Mouse (Mus musculus) cerebellum, adult 2 months (tissue): Measurements from ENCODE around the gene Akr1b3. TPM values are rescaled to one million over a fixed set of nuclear protein-coding genes. Genes with fewer than 3 reads are reported as not detected.

Experiments
- DNase-seq, 2 experiments: peaks; one replicate each; pipeline ENCODE4 v3.0.0; 2021
- H3K27ac ChIP-seq: fragments of 200-500 bp; 2 replicates; pipeline ENCODE4 v1.5.1; 2012; ENCODE audit warnings: low read length, control low read depth, inconsistent platforms; ENCODE audit not compliant: insufficient read depth
- H3K27me3 ChIP-seq: fragments of 200-500 bp; 2 replicates; pipeline ENCODE4 v1.6.1; 2012; ENCODE audit warnings: inconsistent platforms, mild to moderate bottlenecking, low read length, moderate library complexity; ENCODE audit not compliant: control insufficient read depth, insufficient read depth
- H3K4me1 ChIP-seq: fragments of 200-500 bp; 2 replicates; pipeline ENCODE4 v1.6.1; 2011; ENCODE audit warnings: low read length; ENCODE audit not compliant: control insufficient read depth, insufficient read depth
- H3K4me3 ChIP-seq: fragments of 200-500 bp; replicated peaks from 2 replicates; pipeline ENCODE3; 2011; ENCODE audit warnings: mild to moderate bottlenecking, low read depth, low read length, control low read depth; ENCODE audit not compliant: insufficient read depth
- CTCF ChIP-seq: fragments of 200-500 bp; IDR thresholded peaks from 2 replicates; pipeline ENCODE4 v1.5.1; 2011; ENCODE audit warnings: low read depth, mild to moderate bottlenecking, control low read depth, low read length, moderate library complexity, borderline replicate concordance; ENCODE audit not compliant: insufficient read depth
- POLR2A ChIP-seq: fragments of 200-500 bp; IDR thresholded peaks from 2 replicates; pipeline ENCODE4 v1.6.1; 2011; ENCODE audit warnings: low read length, control low read depth, borderline replicate concordance; ENCODE audit not compliant: insufficient read depth
- WGBS: fragments of 180-500 bp; shearing (Covaris S2); methylation state at CpG from one replicate; pipeline ENCODE4 v1.1.7; 2018; 5-methylcytosine and 5-hydroxymethylcytosine counted together
- polyA plus RNA-seq: library from polyadenylated mRNA; depleted of rRNA; stranded (reverse); fragments of >200 nt; gene quantifications from 2 replicates; pipeline ENCODE4 v1.2.3, GENCODE M21; 2012

Akr1b3 gene
- polyA plus RNA-seq, 1 experiment, result 73.5 TPM

DNA sequence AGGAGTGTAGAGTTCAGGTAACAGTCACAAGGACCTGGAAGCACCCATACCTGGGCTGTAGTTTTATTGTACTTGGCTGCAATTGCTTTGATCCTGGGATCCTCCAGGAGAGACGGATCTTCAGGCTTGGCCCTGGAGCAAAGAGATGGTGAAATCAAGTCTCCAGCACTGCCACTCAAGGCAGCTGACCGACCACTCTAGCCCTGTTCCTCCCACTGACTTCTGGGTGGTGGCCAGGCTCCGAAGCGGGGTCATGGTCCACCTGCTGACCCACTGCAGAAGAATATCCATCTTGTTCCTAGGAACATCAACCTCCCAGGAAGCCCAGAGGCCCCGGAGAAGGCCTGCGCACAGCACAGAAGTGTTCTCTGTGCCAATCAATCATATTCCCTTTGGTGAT lies 7.8 kb downstream of the Akr1b3 start:
- Histone ChIP-seq H3K4me3 (no peak overlapping the region), H3K4me1 (no peaks in the 10 kb centered on the region), H3K27ac (no peak overlapping the region), H3K27me3 (no peaks in the 10 kb centered on the region)
- no peak for DNase-seq
- WGBS, result 81% methylated on average over 6 of the region's 6 CpGs
- TF ChIP-seq POLR2A (no peak), CTCF (no peak)

DNA sequence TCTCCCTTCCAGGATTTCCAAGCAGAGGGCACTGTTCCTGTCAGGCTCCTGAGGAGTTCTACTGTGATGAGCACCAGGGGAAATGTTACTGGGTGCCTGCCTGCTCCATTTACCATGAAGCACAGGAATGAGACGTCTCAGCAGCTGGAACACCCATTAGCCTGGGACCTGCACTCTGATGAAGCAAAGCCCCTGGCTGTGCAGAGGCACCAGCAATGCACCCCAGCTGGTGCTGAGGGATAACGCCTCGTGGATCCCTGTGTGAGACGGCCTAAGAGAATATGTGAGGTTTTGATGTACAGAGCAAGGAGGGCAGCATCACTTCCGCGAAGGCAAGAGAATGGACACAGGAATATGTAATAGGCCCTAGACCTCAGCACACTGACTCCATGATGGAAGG lies 10.5 kb downstream of the Akr1b3 start:
- Histone ChIP-seq H3K27me3 (no peaks in the 10 kb centered on the region), H3K4me1 (no peaks in the 10 kb centered on the region), H3K4me3 (no peak overlapping the region), H3K27ac (no peak overlapping the region)
- no peak for DNase-seq
- TF ChIP-seq CTCF, result no peak
- no peak for TF ChIP-seq POLR2A
- 87% methylated on average over 6 of the region's 6 CpGs for WGBS

DNA sequence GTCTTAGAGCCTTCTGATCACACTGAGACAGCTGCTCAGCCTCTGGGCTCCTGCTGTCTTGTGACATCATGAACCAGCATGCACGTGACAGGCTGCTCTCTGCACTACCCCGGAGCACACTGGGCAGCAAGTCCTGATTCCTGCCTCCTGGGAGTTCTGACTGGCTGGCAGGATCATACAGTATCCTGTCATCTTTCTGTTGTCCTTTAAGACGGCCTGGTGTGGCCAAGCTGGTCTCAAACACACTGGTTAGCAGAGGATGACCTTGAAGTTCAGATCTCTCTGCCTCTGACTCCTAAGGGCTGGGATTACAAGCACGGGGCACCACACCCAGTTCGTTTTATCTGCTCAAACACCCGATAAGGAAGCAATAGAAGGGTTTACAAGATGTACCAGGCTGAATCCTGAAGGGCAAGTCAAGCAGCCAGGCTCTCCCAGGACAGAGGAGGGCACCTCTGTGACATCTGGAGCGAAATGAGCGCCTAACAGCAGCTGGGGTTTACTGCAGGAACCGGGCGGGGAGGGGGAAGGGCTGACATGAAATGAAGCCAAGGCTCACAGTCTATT lies 12.5 kb downstream of the Akr1b3 start:
- DNase-seq, result no peak
- Histone ChIP-seq H3K27ac (no peak overlapping the region), H3K27me3 (no peaks in the 10 kb centered on the region), H3K4me1 (no peaks in the 10 kb centered on the region), H3K4me3 (no peak overlapping the region)
- 46% methylated on average over 10 of the region's 10 CpGs for WGBS
- no peak for TF ChIP-seq CTCF
- TF ChIP-seq POLR2A, result no peak

DNA sequence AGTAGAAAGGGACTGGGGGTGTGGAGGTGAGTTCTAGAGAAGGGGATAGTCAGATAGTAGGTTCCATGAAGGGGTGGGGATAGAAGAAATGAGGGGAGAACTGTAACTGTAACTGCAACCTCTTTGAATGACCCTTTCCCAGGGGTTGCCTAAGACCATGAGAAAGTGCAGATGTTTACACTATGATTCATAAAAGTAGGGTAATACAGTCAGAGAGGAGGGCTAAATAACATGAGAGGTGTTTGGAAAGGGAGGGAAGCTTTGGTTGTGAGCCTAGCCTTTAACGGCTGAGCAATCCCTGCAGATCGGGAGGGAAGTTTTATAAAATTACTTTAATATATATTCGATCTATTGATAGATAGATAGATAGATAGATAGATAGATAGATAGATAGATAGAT lies 20.2 kb downstream of the Akr1b3 start:
- Histone ChIP-seq H3K4me1 (no peaks in the 10 kb centered on the region), H3K4me3 (no peak overlapping the region), H3K27ac (no peak overlapping the region), H3K27me3 (no peaks in the 10 kb centered on the region)
- 96% methylated on average over 3 of the region's 3 CpGs for WGBS
- TF ChIP-seq CTCF (no peak), POLR2A (no peak)
- no peak for DNase-seq

DNA sequence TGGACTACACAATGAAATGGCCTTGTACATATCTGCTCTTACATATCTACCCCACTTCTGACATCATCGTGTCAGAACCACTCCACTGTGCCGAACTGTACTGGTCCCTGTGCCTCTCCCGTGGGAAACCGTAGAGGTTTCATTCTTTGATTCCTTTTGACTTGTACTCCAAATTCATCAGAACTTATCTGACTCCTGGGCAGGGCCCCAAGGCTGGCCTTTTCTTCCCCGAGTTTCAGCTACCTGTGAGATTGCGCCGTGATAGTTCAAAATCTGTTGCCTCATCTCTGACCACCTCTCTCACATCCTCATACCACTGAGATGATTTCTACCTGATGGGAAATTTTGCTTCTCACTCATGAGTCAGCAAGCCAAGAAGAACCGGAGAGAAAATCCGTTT lies 21.8 kb downstream of the Akr1b3 start:
- no peak for DNase-seq
- WGBS, result 91% methylated on average over 9 of the region's 9 CpGs
- Histone ChIP-seq H3K4me1 (no peaks in the 10 kb centered on the region), H3K4me3 (no peak overlapping the region), H3K27me3 (no peaks in the 10 kb centered on the region), H3K27ac (no peak overlapping the region)
- TF ChIP-seq POLR2A (no peak), CTCF (no peak)

DNA sequence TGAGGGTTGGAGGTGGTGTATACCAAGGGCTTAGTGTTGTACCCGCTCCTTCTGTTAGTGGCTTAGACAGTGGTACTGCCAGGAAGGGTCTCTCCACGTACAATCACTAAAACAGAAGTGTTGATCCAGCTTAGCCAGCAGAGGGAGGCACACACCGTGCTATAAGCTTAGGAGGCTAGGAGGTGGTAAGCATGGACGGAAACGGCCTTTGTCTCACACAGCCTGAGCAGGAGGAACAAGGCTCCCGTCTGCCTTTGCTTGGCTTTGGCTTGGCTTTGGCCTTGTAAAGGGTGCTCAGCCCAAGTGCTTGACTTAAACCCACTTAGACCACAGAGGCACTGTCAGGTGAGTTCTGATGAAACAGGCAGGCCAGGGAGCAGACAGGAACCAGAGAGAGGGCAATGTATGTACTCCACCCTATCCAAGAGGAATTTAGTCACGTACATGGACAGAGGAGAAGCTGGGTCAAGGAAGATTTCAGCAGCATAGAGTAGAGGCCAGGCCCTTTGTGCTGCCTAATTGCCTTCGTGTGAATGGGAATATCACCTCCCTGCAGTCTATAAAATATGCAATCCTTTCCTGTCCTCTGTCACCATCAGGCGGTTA lies 24.3 kb downstream of the Akr1b3 start:
- Histone ChIP-seq H3K27ac (no peak overlapping the region), H3K4me3 (no peak overlapping the region), H3K4me1 (no peaks in the 10 kb centered on the region), H3K27me3 (no peaks in the 10 kb centered on the region)
- TF ChIP-seq POLR2A (no peak), CTCF (peak; percentile 72)
- WGBS, result 39% methylated on average over 9 of the region's 9 CpGs
- peak; percentile 30 to 47 for DNase-seq

DNA sequence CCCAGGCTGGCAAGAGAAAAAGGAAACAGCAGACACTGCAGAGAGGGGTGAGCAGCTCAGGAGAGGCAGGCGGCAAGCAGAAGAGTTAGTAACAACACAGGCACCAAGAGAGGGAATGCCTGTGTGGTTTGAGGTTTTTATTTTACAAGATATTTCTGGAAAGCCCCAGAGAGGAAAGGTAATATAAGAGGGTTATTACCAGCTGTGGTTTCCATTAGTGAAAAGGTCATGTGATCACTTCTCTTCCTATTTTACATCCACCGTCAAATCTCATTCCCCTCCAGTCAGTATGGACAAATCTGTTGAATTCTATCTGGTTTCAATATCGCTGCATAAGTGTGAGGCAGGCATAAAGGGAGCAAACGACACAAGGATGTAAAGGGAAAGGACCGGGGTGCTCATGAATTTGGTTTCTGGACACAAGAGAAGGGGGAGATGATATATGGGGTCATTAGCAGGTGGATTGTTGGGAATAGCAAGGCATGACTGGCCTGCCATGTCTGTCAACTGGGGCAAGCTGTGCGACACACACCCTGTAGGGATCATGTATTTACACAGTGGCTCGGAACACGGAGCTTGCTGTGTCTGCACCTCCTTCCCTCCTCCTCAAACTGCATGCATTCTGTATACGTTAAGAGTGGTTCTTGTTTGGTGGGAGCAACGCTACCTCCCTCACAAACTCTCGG lies 24.9 kb downstream of the Akr1b3 start:
- H3K27ac ChIP-seq, result no peak overlapping the region
- H3K4me1 ChIP-seq, result no peaks in the 10 kb centered on the region
- H3K27me3 ChIP-seq, result no peaks in the 10 kb centered on the region
- DNase-seq, result no peak
- TF ChIP-seq CTCF (no peak), POLR2A (no peak)
- WGBS, result 71% methylated on average over 11 of the region's 11 CpGs
- no peak overlapping the region for H3K4me3 ChIP-seq

DNA sequence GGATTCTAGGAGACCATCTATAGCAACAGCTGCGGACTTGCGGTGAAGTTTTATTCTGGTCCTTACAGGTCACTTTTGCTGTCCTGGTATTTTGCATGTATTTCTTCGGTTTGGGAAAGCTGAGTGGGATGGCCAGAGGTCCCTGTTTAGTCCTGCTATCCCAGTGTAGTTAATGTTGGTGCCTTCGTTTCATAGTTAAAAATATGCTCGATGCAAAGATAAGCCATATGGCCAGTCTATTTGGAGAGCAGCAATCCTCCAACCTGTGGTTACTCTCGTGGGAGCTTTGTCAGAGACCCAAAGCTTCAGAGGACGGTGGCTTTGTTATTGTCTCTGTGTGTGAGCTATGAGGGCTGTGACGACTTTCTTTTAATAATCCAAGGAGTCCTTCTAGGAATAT lies 26.6 kb downstream of the Akr1b3 start:
- Histone ChIP-seq H3K27me3 (no peaks in the 10 kb centered on the region), H3K4me3 (no peak overlapping the region), H3K27ac (no peak overlapping the region), H3K4me1 (no peaks in the 10 kb centered on the region)
- 61% methylated on average over 8 of the region's 8 CpGs for WGBS
- no peak for DNase-seq
- TF ChIP-seq CTCF (no peak), POLR2A (no peak)
